Mouse (Mus musculus): ENCODE data around the gene Nme4.

Nme4 gene

DNA sequence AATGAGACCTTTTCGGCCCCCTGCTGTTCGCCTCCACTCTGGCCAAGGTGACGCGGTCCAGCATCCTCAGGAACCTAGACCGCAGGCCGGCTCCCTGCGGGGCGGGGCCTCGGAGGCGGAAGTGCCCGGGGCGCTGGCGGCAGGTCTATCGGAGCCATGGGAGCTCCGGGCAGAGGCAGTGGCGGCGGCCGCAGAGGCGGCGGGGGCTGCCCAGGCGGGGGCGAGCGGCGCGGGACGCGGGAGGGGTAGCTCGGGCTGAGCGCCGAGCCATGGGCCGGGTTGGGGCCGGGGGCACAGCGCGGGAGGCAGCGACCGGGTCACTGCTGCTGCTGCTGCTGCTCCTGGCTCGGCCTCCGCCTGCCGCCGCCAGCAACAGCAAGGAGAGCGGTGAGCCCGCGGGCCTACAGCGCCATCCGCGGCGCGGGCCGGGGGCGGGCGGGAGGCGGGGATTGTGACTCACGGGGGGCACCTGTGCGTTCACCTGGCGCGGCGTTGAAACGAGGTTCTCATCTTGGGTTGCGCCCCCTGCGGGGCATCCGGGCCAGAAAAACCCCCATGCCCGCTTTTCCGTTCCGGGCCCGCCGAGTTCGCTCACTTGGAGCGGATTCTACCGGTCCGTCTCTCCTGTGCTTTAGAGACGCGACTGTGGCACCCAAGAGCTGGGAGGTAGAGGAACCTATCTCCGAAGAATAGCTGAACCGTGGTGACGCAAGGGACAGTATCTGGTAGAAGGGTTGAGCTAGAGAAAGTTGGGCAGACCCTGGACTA is 18.0 kb upstream of the Nme4 start, which contains the start of gene Tmem8:
Gene Tmem8, plus strand, starts transcription at position 119 of the 768 bp plus-strand sequence.
- peak; percentile 85 for DNase-seq

DNA sequence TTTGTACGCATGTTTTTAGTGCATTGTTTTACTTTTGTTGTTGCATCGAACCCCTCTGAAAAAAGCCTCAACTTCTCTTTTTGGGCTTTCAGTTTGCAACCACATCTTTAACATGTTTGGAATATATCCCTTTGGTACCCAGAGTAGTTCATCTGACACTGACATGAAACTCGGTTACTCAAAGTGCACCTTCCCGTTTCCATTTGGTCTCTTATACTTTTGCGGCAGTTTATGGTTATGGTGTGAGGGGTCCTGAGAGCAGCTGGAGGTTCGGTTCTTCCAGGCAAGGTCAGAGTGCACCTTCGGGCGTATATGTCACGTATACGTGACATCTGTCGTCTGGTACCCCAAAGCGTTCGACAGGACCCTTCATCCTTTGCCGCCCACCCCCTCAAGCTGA is 17.3 kb upstream of the Nme4 start:
- no peak for DNase-seq

DNA sequence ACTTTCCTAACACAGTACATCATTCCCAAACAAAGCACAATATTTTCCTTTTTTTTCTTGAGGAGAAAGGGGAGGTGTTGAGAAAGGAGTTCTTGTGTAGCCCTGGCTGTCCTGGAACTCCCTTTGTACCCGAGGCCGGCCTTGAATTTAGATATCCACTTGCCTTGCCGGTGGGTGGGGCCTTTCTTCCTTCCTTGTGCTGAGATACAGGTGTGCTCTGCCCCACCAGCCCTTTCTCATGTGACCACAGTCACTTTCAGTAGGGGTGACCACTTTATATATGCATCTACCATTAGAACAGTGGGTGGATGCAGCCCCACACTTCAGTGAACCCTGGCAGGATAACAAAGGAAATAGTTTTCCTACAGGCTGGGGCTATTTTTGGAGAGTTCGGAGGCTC is 16.3 kb upstream of the Nme4 start:
- DNase-seq: no peak

DNA sequence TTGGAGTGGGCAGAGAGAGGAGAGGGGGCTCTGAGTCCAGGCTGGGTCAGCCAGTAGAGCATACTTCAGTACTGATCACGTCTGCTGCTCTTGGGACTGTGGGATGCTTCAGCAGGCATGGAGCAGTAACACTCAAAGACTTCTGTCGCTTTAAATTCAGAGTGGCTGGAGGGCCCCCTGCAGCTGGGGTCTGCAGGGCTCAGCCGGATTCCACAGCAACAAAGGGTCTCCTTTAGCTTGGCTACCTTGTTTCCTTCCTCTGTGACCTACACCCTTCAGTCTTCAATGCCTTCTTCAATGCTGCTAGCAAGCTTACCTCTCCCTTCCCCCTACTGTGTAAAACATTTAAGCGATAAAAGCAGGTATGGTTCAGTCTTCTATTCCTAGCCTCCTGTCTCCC is 15.6 kb upstream of the Nme4 start:
- no peak for DNase-seq

DNA sequence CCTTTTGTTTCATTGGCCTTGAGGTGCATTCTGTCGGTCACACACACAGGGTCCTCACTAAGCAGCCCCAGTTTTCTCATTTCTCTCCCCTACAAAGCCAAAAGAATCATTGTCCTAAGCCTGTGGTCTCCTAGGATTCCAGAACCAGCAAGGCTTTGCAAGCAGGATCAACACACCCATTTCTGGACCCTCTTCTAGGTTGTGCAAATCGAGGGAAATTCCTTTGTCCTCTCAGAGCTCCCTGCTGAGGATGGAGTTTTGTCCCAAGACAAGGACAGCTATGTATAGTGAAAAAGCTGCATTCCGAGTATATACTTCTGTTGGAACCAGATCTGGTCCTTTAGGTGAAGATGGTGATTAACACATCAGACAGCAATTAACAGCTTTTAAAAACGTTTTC is 14.8 kb upstream of the Nme4 start:
- DNase-seq: no peak

DNA sequence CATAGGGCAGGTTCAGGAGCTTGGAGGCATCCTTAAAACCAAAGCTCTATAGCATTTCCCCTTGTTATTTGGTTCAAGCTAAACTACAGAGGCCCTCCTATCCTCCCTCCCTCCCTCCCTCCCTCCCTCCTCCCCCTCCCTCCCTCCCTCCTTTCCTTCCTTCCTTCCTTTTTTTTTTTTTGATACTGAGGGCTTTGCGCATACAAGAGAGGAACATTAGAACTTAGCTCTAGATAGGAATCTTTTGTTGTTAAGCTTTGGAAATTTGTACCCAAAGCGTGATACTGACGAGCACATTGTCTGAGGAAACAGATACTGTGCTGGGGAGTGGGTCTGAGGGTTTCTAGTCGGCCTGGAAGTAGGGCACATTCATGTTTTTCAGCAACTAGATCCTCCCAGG is 10.2 kb upstream of the Nme4 start:
- DNase-seq: no peak

DNA sequence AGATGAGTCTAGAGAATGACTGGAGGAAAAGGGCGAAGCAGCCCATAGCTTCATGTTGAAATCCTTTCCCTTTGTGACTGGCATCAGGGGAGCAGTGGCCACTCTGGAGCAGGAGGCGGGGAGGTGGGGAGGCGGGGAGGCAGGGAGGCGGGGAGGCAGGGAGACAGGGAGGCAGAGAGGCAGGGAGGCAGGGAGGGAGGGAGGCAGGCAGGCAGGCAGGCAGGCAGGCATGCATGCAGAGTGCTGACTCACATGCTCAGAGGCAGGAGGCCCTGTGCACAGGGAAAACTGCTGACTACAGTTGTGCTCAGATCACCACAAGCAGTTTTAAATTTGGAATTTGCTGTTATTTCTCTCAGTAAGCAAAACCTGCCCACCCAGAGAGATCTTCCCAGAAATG is 6.1 kb upstream of the Nme4 start:
- peak; percentile 83 for DNase-seq

DNA sequence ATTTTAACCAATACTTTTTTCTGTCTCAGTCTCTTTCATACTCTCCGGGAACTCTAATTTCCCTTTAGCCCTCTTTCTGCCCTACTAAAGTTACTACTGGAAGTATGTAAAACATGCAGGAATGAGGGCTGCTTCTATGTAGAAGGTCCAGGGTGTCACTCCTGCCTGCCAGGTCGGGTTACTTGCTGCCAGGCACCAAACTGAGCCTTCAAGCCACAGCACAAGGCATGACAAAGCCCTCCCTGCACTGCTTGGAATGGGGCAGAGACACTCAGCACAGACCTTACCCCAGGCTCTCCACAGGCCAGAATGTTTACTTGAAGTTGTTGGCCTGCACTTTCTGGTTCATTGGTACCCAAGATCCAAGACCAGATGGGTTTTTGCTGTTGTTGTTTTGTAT is 4.8 kb upstream of the Nme4 start:
- DNase-seq: no peak

DNA sequence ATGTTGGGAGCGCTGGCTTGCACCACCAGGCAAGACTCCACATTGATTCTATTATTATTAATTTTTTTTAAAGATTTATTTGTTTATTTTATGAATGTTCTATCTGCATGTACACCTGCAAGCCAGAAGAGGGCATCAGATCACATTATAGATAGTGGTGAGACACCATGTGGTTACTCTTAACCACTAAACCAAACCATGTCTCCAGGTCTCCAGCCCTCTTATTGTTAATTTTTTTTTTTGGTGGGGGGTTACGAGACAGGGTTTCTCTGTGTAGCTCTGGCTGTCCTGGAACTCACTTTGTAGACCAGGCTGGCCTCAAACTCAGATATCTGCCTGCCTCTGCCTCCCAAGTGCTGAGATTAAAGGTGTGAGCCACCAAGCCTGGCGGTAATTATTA is 3.9 kb upstream of the Nme4 start:
- DNase-seq: peak; percentile 64

DNA sequence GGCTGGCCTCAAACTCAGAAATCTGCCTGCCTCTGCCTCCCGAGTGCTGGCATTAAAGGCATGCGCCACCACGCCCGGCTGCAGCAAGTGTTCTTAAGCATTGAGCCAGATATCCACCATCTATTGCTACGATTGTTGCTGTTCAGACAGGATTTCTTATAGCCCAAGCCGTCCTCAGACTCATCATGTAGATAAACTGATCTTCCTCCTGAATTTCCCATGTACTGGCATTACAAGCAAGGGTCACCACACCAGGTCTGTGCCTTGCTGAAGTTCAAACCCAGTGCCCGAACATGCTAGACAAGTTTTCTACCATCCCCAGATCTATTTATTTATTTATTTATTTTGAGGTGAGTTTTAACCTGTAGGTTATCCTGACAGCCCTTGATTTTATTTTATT is 3.1 kb upstream of the Nme4 start:
- no peak for DNase-seq

DNA sequence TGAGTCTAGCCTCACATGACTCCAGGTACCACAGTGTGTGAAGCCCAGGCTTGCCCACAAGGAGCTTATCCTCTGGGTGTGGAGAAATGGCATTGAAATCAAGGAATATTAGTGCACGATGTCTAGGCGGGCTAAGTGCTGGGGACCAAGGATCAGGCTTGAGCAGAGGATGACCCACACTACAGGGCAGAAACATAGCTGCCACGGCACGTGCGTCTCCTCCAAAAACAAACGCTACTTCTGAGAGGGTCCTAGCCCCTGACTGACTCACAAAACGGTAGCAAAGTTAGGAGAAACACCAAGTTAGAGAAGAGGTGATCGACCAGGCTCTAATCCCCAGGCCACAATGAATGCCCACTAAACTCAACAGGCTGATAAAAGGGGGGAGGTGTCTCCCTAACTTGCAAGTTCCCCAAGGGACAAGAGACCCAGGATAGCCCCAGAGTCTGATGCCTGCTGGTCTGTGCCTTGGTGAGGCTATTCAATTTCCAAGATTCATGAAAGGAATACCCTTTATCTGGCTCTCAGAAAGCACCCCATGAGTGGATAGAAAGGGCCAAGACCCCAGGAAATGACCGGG is 781 bp downstream of the Nme4 start:
- no peak for DNase-seq

DNA sequence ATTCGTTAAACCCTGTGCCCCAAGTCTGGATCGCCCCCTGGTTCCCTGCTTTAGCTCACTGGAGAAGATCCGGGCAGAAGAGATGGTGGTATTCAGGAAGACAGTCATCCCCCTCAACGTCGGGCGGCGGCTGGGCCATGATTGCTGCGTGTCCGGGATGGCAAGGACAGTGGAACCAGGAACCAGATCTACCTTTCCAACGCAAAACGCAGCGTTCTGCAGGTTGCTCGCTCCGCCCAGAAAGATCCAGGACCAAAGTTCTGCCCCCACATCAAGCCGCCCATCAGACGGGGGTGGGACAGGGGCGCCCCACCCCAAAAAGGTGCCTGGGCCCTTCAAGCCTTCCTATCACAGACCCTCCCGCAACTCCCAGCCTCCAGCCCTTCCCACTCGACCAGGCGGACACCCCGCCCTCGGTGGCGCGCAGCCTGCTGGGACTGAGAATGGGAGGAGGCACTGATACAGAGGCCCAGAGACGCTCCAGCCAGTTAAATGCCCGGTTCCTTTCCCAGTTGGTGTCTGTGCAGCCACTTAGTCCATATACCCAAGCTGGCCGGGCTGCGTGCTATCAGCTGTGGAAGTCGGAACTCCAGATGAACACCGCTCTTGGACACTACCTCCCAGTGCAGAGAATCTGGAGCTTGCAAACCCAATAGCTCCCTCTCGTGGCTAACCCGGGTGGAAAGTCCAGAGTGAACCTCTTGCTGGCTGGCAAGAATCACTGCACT is 5.3 kb downstream of the Nme4 start, which contains the start of gene Decr2:
Gene Decr2, minus strand, starts transcription at position 433 of the 728 bp plus-strand sequence.
- peak; percentile 95 for DNase-seq

DNA sequence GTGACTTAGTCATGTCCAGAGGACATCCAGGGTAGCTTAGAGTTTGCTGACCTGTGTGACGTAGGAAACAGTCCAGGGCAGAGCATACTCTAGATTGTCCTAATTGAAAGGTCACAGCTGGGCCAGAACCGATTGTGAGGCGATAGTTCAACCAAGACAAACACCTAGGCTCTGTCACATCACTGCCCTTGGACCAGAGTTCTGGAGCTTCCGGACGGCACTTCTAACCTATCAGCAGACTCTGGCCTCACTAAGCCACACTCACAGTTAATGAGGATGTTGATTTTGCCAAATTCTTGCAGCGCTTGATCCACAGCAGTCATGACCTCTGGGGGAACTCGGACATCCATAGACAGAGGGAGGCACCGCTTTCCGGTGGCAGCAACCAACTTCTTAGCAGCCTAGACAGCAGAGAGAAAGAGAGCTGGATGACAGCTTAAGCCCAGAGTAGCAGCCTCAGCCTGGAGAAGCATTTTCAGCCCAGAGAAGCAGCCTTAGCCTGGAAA is 8.3 kb downstream of the Nme4 start:
- no peak for DNase-seq

DNA sequence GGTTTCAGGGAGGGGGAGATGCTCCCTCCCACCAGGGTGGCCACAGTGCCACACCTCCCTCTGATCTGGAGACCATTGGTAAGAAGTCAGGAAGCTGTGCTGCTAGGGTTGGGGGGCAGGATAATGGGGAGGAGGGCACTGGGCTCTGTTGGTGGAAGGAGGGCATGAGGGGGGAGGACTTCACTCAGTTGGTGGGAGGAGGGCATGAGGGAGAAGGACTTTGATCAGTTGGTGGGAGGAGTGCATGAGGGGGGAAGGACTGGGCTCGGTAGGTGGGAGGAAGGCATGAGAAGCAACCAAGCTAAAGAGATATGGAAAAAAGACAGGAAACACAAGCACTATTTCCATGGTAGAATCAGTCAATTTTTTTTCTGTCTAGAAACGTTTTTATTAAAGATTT is 14.5 kb downstream of the Nme4 start:
- no peak for DNase-seq

DNA sequence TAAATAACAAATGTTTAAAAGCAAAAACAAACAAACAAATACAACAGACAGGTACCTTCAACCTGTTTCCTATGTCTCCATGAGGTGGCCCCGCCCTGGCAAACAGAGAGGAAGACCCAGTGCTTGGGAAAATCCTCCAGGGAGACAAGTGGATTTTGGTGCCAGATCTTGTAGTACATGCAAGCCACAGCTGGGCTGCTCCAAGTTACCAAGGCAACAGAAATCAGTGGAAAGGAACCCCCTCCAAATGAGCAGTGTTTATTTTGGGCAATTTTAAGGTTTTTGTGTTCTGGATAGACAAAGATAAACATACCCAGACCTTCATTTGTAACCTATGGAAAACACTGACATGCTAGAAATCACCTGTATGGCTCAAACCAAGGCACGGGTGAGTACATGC is 16.6 kb downstream of the Nme4 start:
- no peak for DNase-seq

DNA sequence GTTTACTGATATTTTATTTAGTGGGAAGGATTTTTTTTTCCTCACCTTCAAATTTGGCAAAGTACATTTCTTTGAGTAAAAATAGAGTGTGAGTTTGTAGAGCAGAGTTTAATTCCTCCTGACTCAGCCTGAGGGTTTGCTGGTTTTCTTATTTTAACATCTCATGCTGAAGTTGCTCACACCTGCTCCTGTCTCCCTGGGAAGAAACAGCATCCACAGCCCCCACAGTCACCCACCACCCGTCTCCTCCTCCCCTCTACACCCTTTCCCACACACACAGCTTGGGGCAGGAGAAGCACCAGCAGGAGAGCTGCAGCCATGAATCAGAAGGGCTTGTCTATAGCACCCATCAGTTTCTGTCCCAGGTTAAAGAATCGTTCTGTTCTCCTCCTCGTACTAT is 20.2 kb downstream of the Nme4 start:
- no peak for DNase-seq

DNA sequence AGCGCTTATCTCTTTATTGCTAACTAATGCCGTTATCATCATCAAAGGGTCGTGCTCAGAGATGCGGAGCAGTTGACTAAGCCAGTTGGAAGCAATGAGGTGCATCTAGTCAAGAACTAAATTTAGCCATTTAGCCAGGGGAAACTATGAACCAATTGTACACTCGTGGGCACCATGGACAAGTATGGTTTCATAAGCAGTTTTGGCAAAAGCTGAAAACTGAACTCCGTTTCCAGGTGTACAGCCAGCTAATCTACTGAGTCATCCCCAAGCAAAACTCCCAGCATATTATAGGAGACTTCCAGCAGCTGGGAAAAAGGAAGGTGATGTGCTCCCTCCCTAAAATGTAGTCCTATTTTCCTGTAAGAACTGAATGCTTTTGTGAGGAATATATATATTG is 25.3 kb downstream of the Nme4 start:
- DNase-seq: no peak

DNA sequence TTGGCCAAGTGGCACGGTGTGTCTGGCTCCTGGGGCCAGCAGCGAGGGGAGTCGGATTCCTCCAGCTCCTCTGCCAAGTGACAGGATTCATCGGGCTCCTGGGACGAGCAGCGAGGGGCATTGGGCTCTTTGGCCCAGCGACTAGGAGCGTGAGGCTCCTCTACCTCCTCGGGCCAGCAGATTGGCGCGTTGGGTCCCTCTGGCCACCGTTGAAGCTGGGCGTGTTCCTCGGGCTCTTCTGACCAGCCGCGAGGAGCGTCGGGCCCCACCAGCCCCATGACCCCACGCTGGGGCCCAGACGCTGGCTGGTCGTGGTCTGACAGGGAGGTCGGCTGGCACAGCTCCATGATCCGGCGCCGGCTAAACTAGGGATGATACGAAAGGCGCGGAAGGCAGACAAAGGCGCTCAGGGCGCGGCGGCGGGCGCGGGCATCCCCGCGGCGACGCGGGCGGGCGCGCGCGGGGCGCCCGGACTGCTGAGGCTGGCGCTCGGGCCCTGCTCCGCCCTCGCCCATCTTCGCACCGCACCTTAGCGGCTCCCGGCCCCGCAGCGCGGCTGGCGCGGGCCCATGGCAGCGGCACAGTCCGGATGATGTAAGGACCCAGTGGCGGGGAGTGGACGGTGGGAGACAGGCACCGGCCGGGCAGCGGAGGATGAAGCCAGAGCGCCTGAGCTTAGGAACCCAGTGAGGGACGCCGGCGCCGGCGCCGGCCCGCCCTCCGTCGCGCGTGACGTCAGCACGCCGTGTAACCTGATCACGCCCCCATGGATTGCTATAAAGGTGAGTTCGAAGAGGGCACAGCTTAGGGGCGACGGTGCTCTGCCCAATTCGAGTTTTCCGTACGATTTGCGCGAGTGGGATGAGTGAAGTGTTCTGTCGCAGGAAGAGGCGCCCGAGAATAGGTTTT is 26.3 kb downstream of the Nme4 start, which contains the start of gene Rab11fip3:
Gene Rab11fip3, minus strand, starts transcription at position 725 of the 909 bp plus-strand sequence.
- peak; percentile 85 for DNase-seq

DNA sequence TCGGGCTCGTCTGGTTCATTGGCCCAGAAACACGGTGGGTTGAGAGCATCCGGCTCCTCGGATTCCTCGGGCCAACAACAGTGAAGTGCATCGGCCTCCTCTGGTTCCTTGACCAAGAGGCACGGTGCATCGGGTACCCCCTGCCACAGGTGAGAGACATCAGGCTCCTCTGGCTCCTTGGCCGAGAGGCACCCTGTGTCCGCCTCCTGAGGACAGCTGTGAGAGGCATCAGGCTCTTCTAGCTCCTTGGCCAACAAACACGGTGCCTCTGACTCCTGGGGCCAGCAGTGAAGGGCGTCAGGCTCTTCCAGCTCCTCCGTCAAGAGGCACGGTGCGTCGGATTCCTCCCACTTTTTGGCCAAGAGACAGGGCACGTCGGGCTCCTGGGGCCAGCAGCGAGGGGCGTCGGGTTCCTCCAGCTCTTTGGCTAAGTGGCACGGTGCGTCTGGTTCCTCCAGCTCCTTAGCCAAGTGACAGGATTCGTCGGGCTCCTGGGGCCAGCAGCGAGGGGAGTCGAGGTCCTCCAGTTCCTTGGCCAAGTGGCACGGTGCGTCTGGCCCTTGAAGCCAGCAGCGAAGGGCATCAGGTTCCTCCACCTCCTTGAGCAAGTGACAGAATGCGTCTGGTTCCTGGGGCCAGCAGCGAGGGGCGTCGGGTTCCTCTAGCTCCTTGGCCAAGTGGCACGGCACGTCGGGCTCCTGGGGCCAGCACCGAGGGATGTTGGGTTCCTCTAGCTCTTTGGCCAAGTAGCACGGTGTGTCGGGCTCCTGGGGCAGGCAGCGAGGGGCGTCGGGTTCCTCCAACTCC is 27.2 kb downstream of the Nme4 start:
- no peak for DNase-seq

DNA sequence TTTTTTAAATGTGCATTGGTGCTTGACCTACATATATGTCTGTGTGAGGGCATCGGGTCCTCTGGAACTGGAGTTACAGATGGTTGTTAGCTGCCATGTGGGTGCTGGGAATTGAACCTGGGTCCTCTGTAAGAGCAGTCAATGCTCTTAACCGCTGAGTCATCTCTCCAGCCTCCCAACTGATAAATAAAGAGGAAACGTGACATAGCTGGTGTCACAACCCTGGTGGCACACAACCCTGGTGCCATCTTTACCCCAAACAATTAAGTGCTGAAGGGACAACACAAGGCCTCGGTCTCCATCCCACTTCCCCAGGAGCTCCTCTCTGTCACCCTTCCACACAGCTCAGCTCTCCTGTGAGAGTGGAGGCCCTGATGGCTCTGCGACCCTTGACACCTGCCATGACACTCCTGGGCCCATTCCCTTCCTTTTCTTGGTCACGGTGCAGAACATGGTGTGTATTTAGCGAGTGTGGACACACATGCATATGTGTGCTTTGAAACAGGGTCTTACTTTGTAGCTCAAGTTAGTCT is 28.8 kb downstream of the Nme4 start:
- DNase-seq: no peak

DNA sequence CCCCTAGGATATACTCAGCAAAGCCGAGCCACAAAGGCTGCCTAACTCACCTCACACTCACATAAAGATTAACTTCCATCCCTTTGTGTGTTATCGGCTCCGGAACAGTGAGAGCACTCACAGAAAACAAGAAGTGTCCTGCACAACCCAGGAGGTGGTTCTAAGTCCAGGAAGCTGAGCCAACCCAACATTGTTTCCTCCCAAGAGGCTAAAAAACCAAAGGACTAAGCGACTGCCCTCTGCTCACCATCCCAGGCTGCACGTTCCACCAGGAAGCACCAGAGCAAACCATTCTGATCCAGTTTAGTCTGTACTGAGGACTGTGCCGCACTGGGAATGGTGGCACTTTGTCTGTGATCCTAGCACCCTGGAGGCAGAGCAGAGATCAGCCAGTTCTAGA is 30.5 kb downstream of the Nme4 start:
- DNase-seq: peak; percentile 57
